Mouse (Mus musculus) limb, embryonic 15.5 days (tissue): ENCODE measurements at regions not wholly inside any gene's neighbourhood (a gene's known extent, or its start where the extent isn't known, plus 50 kb on each side); places are given as distances from the start of the nearest gene placed in this dataset.

Experiments used
- ATAC-seq: fragments of 200-750 bp; cut with Nextera tagmentation; 2 replicates; pipeline ENCODE4 v1.8.0; 2017; ENCODE audit warnings: low read depth, moderate TSS enrichment; ENCODE audit not compliant: insufficient number of reproducible peaks, low FRiP score, low TSS enrichment
- H3K27ac ChIP-seq: fragments of 300-500 bp; sonication (generic); 2 replicates; pipeline ENCODE4 v1.5.1; 2015; ENCODE audit warnings: moderate library complexity, mild to moderate bottlenecking, inconsistent platforms
- H3K27me3 ChIP-seq: fragments of 300-500 bp; sonication (generic); 2 replicates; pipeline ENCODE4 v1.6.1; 2015; ENCODE audit warnings: inconsistent platforms
- H3K36me3 ChIP-seq: fragments of 300-500 bp; sonication (generic); 2 replicates; pipeline ENCODE4 v1.6.1; 2015; ENCODE audit warnings: inconsistent platforms
- H3K4me1 ChIP-seq: fragments of 300-500 bp; sonication (generic); 2 replicates; pipeline ENCODE4 v1.6.1; 2015; ENCODE audit warnings: inconsistent platforms
- H3K4me2 ChIP-seq: fragments of 300-500 bp; sonication (generic); 2 replicates; pipeline ENCODE4 v1.6.1; 2015; ENCODE audit warnings: mild to moderate bottlenecking, inconsistent platforms
- H3K4me3 ChIP-seq: fragments of 300-500 bp; sonication (generic); 2 replicates; pipeline ENCODE4 v1.5.1; 2015; ENCODE audit warnings: mild to moderate bottlenecking, inconsistent platforms
- H3K9ac ChIP-seq: fragments of 300-500 bp; sonication (generic); 2 replicates; pipeline ENCODE4 v1.6.1; 2015; ENCODE audit warnings: inconsistent platforms
- H3K9me3 ChIP-seq: fragments of 300-500 bp; sonication (generic); 2 replicates; pipeline ENCODE4 v1.6.1; 2016; ENCODE audit warnings: inconsistent platforms
- WGBS: fragments of 180-500 bp; shearing (Covaris S2); methylation state at CpG from one replicate; pipeline ENCODE4 v1.1.7; 2015; 5-methylcytosine and 5-hydroxymethylcytosine counted together

DNA sequence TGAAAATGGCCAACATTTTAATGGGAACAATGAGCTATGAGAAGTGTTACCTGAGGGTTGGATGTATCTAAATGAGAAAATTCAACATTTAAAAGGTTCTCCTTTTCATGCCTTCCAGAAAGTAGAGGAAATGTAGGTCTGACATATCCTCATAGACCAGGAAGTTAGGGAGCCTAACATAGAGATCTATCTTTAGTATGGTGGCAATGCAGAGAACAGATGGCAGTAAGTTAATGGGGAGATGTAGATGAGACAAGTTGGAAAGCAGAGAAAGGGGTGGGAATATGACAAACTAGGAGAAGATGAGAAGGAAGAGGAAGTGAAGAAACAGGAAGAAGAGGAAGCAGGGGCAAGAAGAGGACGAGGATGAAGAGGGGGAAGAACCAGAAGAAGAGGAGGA lies 507.9 kb upstream of the Nudt12 start:
- no peaks in the 10 kb centered on the region for H3K4me1 ChIP-seq
- no peak overlapping the region for H3K27ac ChIP-seq
- no peaks in the 10 kb centered on the region for H3K36me3 ChIP-seq
- no peak overlapping the region for H3K9ac ChIP-seq
- H3K27me3 ChIP-seq, result no peaks in the 10 kb centered on the region
- H3K4me2 ChIP-seq, result no peak overlapping the region
- 82% methylated on average over 1 of the region's 1 CpGs for WGBS
- no peaks in the 10 kb centered on the region for H3K9me3 ChIP-seq
- no peak for ATAC-seq
- no peak overlapping the region for H3K4me3 ChIP-seq

DNA sequence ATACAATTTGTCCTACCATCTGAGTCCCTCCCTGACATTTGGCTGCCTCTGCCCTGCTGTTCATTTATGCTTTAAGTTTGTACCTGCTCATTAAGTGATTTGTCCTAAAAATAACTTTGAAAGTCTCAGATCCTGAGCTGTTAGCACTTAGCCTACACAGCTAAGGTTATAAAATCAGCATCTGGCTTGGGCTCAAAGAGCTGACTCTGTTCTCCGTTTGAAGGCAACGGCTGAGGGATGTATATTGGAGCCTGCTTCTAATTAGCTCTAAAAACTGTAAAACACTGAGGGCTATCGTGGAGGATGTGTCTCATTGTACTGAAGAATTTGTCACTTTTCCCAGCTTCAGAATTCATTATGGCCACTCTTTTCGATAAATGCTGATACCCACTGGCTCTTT lies 475.2 kb upstream of the Nudt12 start:
- Histone ChIP-seq H3K4me1 (no peaks in the 10 kb centered on the region), H3K27ac (no peak overlapping the region), H3K4me3 (no peak overlapping the region), H3K9ac (no peak overlapping the region), H3K36me3 (no peaks in the 10 kb centered on the region), H3K27me3 (no peaks in the 10 kb centered on the region), H3K9me3 (no peaks in the 10 kb centered on the region), H3K4me2 (0 out of 2 replicates have a peak overlapping the region, but pooled peaks have one; percentile 3)
- ATAC-seq, result no peak
- WGBS, result 15% methylated on average over 4 of the region's 4 CpGs
